25 mouse cellular contexts compared by ENCODE assay signal in genomic region chr2:28396928-28397327, GRCm38 (mm10). TPM values are rescaled to one million over a fixed set of nuclear protein-coding genes. Genes with fewer than 3 reads are reported as not detected.
DNase-seq lines count a peak whose midpoint lies in the region; ATAC-seq and TF ChIP-seq lines count a peak whose summit lies in the region.
"Had no signal": no experiment of that assay in that cellular context is flagged by ENCODE, and none has a peak within 500 bp of the region (broad histone marks: within the 10 kb centered on the region; RNA-seq: fewer than 3 reads in every experiment).

No protein-coding gene starts in this region.

- WGBS in forebrain, embryonic 16.5 days = 28% methylated on average over 2 of the region's 2 CpGs
- 35% methylated on average over 2 of the region's 2 CpGs for WGBS in forebrain, postnatal 0 days
- 61% methylated on average over 2 of the region's 2 CpGs for WGBS in midbrain, embryonic 13.5 days
- 24% methylated on average over 2 of the region's 2 CpGs for WGBS in neural tube, embryonic 15.5 days

- no peaks in the 10 kb centered on the region for H3K9me3 ChIP-seq in forebrain, embryonic 16.5 days (ENCODE audit: control insufficient read depth, low read length)
- no peaks in the 10 kb centered on the region for H3K9me3 ChIP-seq in forebrain, postnatal 0 days (ENCODE audit: low read length)
- H3K9me3 ChIP-seq in midbrain, embryonic 13.5 days = no peaks in the 10 kb centered on the region
- no peaks in the 10 kb centered on the region for H3K9me3 ChIP-seq in neural tube, embryonic 15.5 days (replicated peaks)
- H3K9me3 ChIP-seq: embryonic facial prominence, embryonic 15.5 days; heart, embryonic 12.5 days; kidney, embryonic 15.5 days; liver, embryonic 13.5 days; midbrain, embryonic 12.5 days had no signal

- H3K36me3 ChIP-seq in forebrain, embryonic 16.5 days (ENCODE audit: control insufficient read depth, insufficient read depth) = no peaks in the 10 kb centered on the region
- no peaks in the 10 kb centered on the region for H3K36me3 ChIP-seq in forebrain, postnatal 0 days (ENCODE audit: insufficient read depth)
- no peaks in the 10 kb centered on the region for H3K36me3 ChIP-seq in midbrain, embryonic 13.5 days
- no peaks in the 10 kb centered on the region for H3K36me3 ChIP-seq in neural tube, embryonic 15.5 days
- H3K36me3 ChIP-seq: embryonic facial prominence, embryonic 15.5 days; heart, embryonic 12.5 days; kidney, embryonic 15.5 days; liver, embryonic 13.5 days; midbrain, embryonic 12.5 days had no signal

- no peak overlapping the region for H3K4me3 ChIP-seq in forebrain, embryonic 16.5 days (replicated peaks; ENCODE audit: low read length)
- no peak overlapping the region for H3K4me3 ChIP-seq in forebrain, postnatal 0 days (ENCODE audit: low read depth, low read length)
- H3K4me3 ChIP-seq in midbrain, embryonic 13.5 days (replicated peaks) = no peak overlapping the region
- H3K4me3 ChIP-seq in neural tube, embryonic 15.5 days (replicated peaks) = no peak overlapping the region
- H3K4me3 ChIP-seq: embryonic facial prominence, embryonic 15.5 days; heart, embryonic 12.5 days; kidney, embryonic 15.5 days; liver, embryonic 13.5 days; midbrain, embryonic 12.5 days had no signal

- peak overlapping the region; percentile 24; the same call in 1 of the 2 replicates for H3K27ac ChIP-seq in forebrain, embryonic 16.5 days (ENCODE audit: low read length)
- no peak overlapping the region for H3K27ac ChIP-seq in forebrain, postnatal 0 days (ENCODE audit: low read depth, low read length)
- H3K27ac ChIP-seq in midbrain, embryonic 13.5 days = peak overlapping the region; percentile 7; the same call in 1 of the 2 replicates
- H3K27ac ChIP-seq in neural tube, embryonic 15.5 days (replicated peaks) = peak overlapping the region; percentile 45
- H3K27ac ChIP-seq: embryonic facial prominence, embryonic 15.5 days; kidney, embryonic 15.5 days; liver, embryonic 13.5 days; midbrain, embryonic 12.5 days had no signal

- H3K4me2 ChIP-seq in forebrain, embryonic 16.5 days (ENCODE audit: low read length) = no peak overlapping the region
- H3K4me2 ChIP-seq in forebrain, postnatal 0 days (ENCODE audit: low read depth) = no peak overlapping the region
- no peak overlapping the region for H3K4me2 ChIP-seq in midbrain, embryonic 13.5 days (replicated peaks)
- no peak overlapping the region for H3K4me2 ChIP-seq in neural tube, embryonic 15.5 days
- H3K4me2 ChIP-seq: embryonic facial prominence, embryonic 15.5 days; heart, embryonic 12.5 days; kidney, embryonic 15.5 days; liver, embryonic 13.5 days; midbrain, embryonic 12.5 days had no signal

- TF ChIP-seq CTCF in forebrain, postnatal 0 days (IDR thresholded peaks at IDR 0.05; ENCODE audit: low read depth) = no peak

- H3K9ac ChIP-seq in forebrain, embryonic 16.5 days (replicated peaks; ENCODE audit: low read depth, low read length) = no peak overlapping the region
- no peak overlapping the region for H3K9ac ChIP-seq in forebrain, postnatal 0 days
- H3K9ac ChIP-seq in midbrain, embryonic 13.5 days (replicated peaks) = no peak overlapping the region
- no peak overlapping the region for H3K9ac ChIP-seq in neural tube, embryonic 15.5 days (replicated peaks)
- H3K9ac ChIP-seq: embryonic facial prominence, embryonic 15.5 days; heart, embryonic 12.5 days; kidney, embryonic 15.5 days; liver, embryonic 13.5 days; midbrain, embryonic 12.5 days had no signal

- no peaks in the 10 kb centered on the region for H3K27me3 ChIP-seq in forebrain, embryonic 16.5 days (replicated peaks; ENCODE audit: control insufficient read depth, insufficient read depth, low read length)
- H3K27me3 ChIP-seq in forebrain, postnatal 0 days (ENCODE audit: insufficient read depth, low read length) = no peaks in the 10 kb centered on the region
- no peaks in the 10 kb centered on the region for H3K27me3 ChIP-seq in midbrain, embryonic 13.5 days
- no peaks in the 10 kb centered on the region for H3K27me3 ChIP-seq in neural tube, embryonic 15.5 days (replicated peaks)
- H3K27me3 ChIP-seq: embryonic facial prominence, embryonic 15.5 days; midbrain, embryonic 12.5 days had no signal

- DNase-seq in forebrain, postnatal 0 days = no peak
- DNase-seq in retina, postnatal 1 day = peak; percentile 31
- no peak for DNase-seq in retina, embryonic 14.5 days (ENCODE audit: low spot score)
- no peak for DNase-seq in lung, postnatal 36 days
- DNase-seq in kidney, adult 11 months = no peak
- DNase-seq: adrenal gland, adult 2 months; gastrocnemius, postnatal 14 days; heart, adult 11 months; heart, postnatal 10 days; kidney, postnatal 4 days; liver, embryonic 13.5 days; lung, adult 2 months; lung, postnatal 4 days; right cerebral cortex, adult 18-20 months; right cerebral cortex, postnatal 4 days; thymus, postnatal 25 days had no signal

- peaks cover 15% of the 10 kb centered on the region for H3K4me1 ChIP-seq in forebrain, embryonic 16.5 days (replicated peaks; ENCODE audit: control insufficient read depth, insufficient read depth, low read length)
- H3K4me1 ChIP-seq in forebrain, postnatal 0 days (ENCODE audit: insufficient read depth) = 0 out of 2 replicates have a peak, but pooled peaks cover 2% of the 10 kb centered on the region
- peaks cover 12% of the 10 kb centered on the region; the same call in 1 of the 2 replicates for H3K4me1 ChIP-seq in midbrain, embryonic 13.5 days (replicated peaks)
- peaks cover 22% of the 10 kb centered on the region for H3K4me1 ChIP-seq in neural tube, embryonic 15.5 days
- H3K4me1 ChIP-seq: heart, embryonic 12.5 days had no signal

- ATAC-seq in forebrain, embryonic 16.5 days = no peak
- no peak for ATAC-seq in forebrain, postnatal 0 days
- no peak for ATAC-seq in midbrain, embryonic 13.5 days
- ATAC-seq in neural tube, embryonic 15.5 days (ENCODE audit: low FRiP score) = no peak
- ATAC-seq: intestine, postnatal 0 days had no signal

RNA-seq across cellular contexts. Expression of gene Ppp1r26, which starts 49.7 kb away (rescaled TPM):
- 8.9 and 11.5 TPM in 2 replicates for polyA plus RNA-seq in forebrain, embryonic 16.5 days (2015; fragmentation: Nextera tagmentation; extraction: Ambion mirVana)
- 35.6 and 60.8 TPM in 2 replicates for total RNA-seq in forebrain, postnatal 0 days (2014; rRNA removed)
- 5.0 and 11.7 TPM in 2 replicates for polyA plus RNA-seq in forebrain, postnatal 0 days (2015; fragmentation: Nextera tagmentation; extraction: Ambion mirVana)
- 10.7 and 11.8 TPM in 2 replicates for polyA plus RNA-seq in midbrain, embryonic 13.5 days (2015; fragmentation: Nextera tagmentation; extraction: Ambion mirVana)
- polyA plus RNA-seq in neural tube, embryonic 15.5 days (2015; fragmentation: Nextera tagmentation; extraction: Ambion mirVana) = 12.4 and 13.9 TPM in 2 replicates
- total RNA-seq: MEL had no signal
